Mouse (Mus musculus) neural tube, embryonic 11.5 days (tissue): ENCODE data around the gene H2afz. TPM values are rescaled to one million over a fixed set of nuclear protein-coding genes. Genes with fewer than 3 reads are reported as not detected.
"Not testable (repeated sequence)": the region's sequence is repeated elsewhere in the genome, so short reads cannot be mapped to it uniquely, and the experiment has no call there.

Experiments used
- ATAC-seq: fragments of 200-750 bp; cut with Nextera tagmentation; 2 replicates; pipeline ENCODE4 v1.8.0; 2017; ENCODE audit warnings: moderate number of reproducible peaks, mild to moderate bottlenecking, moderate TSS enrichment, moderate library complexity; ENCODE audit not compliant: insufficient read depth, low FRiP score, low TSS enrichment
- DNase-seq: peaks from one replicate; pipeline ENCODE4 v3.0.0-alpha.2; 2015; ENCODE audit warnings: low spot score
- H3K27ac ChIP-seq: fragments of 300-500 bp; sonication (generic); 2 replicates; pipeline ENCODE4 v1.5.1; 2014; ENCODE audit warnings: low read depth, mild to moderate bottlenecking, low read length
- H3K27me3 ChIP-seq: fragments of 300-500 bp; sonication (generic); 2 replicates; pipeline ENCODE4 v1.6.1; 2014; ENCODE audit warnings: mild to moderate bottlenecking, low read length, mixed read lengths; ENCODE audit not compliant: control insufficient read depth, insufficient read depth
- H3K36me3 ChIP-seq: fragments of 300-500 bp; sonication (generic); 2 replicates; pipeline ENCODE4 v1.6.1; 2014; ENCODE audit warnings: mild to moderate bottlenecking, low read length, moderate library complexity, mixed read lengths; ENCODE audit not compliant: control insufficient read depth, insufficient read depth
- H3K4me1 ChIP-seq: fragments of 300-500 bp; sonication (generic); 2 replicates; pipeline ENCODE4 v1.6.1; 2014; ENCODE audit warnings: low read length, mixed read lengths; ENCODE audit not compliant: control insufficient read depth, insufficient read depth
- H3K4me2 ChIP-seq: fragments of 300-500 bp; sonication (generic); 2 replicates; pipeline ENCODE4 v1.6.1; 2014; ENCODE audit warnings: low read depth, mild to moderate bottlenecking, moderate library complexity
- H3K4me3 ChIP-seq: fragments of 300-500 bp; sonication (generic); 2 replicates; pipeline ENCODE4 v1.5.1; 2014; ENCODE audit warnings: low read depth, low read length
- H3K9ac ChIP-seq: fragments of 300-500 bp; sonication (generic); 2 replicates; pipeline ENCODE4 v1.6.1; 2014; ENCODE audit warnings: mild to moderate bottlenecking, low read length
- H3K9me3 ChIP-seq: fragments of 300-500 bp; sonication (generic); 2 replicates; pipeline ENCODE4 v1.6.1; 2016; ENCODE audit warnings: low read length; ENCODE audit not compliant: control insufficient read depth
- WGBS: fragments of 180-500 bp; shearing (Covaris S2); extraction: QIAGEN DNeasy Blood & Tissue Kit; methylation state at CpG from one replicate; pipeline ENCODE4 v1.1.7; 2014; 5-methylcytosine and 5-hydroxymethylcytosine counted together
- polyA plus RNA-seq: library from polyadenylated mRNA; unstranded; fragments of >200 nt; fragmentation: Nextera tagmentation; extraction: Ambion mirVana; gene quantifications from 2 replicates; pipeline ENCODE4 v1.2.1, GENCODE M21; 2014

Gene H2afz
- polyA plus RNA-seq, 1 experiment from 2014 or later, result 2,454 TPM

DNA sequence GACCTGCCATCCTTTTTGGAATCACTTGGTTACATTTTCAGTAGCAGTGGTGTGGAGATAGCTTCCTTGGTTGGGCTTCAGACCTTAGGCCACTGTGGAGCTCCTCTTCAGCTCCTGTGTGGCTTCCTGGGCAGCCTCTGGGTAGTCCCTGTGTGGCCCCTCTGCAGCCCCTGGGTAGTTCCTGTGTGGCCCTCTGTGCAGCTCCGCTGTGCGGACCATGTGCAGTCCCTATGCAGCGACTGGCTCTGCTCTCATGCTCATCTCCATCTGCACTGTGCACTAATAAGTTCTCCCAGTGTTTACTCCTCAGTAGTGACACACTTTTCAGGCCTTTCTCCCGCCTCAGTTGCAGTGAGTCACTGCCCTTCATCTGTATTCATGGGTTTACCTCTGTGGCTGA lies 27.8 kb downstream of the H2afz start:
- Histone ChIP-seq H3K4me2 (no peak overlapping the region), H3K27ac (no peak overlapping the region), H3K36me3 (peaks cover 6% of the 10 kb centered on the region), H3K9me3 (no peaks in the 10 kb centered on the region), H3K27me3 (no peaks in the 10 kb centered on the region), H3K4me1 (0 out of 2 replicates have a peak, but pooled peaks cover 3% of the 10 kb centered on the region), H3K4me3 (no peak overlapping the region), H3K9ac (no peak overlapping the region)
- 90% methylated on average over 4 of the region's 4 CpGs for WGBS
- no peak for ATAC-seq
- no peak for DNase-seq

DNA sequence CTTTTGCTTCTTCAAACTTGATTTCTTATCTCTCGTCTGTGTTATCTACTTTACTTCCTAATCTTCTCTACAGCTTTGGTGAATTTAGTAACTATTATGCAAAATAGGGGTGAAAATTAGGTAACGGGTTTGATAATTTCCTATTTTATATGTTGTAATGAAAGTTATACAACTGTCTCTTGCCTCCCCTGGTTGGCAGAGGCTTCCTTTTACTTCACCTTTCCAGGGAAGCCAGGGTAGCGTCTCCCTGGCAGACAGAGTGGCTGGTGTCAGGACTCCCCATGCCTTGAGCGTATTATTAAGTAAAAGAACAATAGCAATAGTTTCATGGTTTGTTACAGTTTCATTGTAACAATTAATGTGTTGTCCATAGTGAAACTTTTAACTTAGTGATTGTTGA lies 29.5 kb downstream of the H2afz start:
- Histone ChIP-seq H3K4me2 (no peak overlapping the region), H3K9me3 (no peaks in the 10 kb centered on the region), H3K27me3 (no peaks in the 10 kb centered on the region), H3K9ac (no peak overlapping the region), H3K36me3 (peaks cover 6% of the 10 kb centered on the region), H3K4me1 (0 out of 2 replicates have a peak, but pooled peaks cover 3% of the 10 kb centered on the region), H3K4me3 (no peak overlapping the region), H3K27ac (no peak overlapping the region)
- 84% methylated on average over 4 of the region's 4 CpGs for WGBS
- ATAC-seq (no peak), DNase-seq (no peak)

DNA sequence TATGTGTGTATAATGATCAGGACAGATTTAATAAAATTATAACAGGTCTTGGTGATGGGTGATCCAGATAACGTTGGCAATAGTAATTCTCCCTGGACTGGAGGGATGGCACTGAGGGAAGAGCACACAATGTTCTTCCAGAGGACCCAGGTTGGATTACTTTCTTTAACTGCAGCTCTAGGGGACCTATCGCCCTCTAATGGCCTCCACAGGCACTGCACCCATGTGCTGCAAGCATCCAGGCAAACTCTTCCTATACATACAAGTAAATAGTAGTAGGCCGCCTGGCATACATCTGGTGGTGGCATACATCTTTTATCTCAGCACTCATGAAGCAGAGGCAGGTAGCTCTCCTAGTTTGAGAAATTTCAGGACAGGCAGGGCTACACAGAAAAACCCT lies 30.9 kb downstream of the H2afz start:
- 0 out of 2 replicates have a peak, but pooled peaks cover 3% of the 10 kb centered on the region for H3K4me1 ChIP-seq
- no peak for ATAC-seq
- no peak overlapping the region for H3K9ac ChIP-seq
- 93% methylated on average over 3 of the region's 3 CpGs for WGBS
- H3K4me3 ChIP-seq, result no peak overlapping the region
- DNase-seq, result no peak
- H3K27me3 ChIP-seq, result no peaks in the 10 kb centered on the region
- no peak overlapping the region for H3K4me2 ChIP-seq
- H3K9me3 ChIP-seq, result no peaks in the 10 kb centered on the region
- no peak overlapping the region for H3K27ac ChIP-seq
- peaks cover 5% of the 10 kb centered on the region; the same call in 1 of the 2 replicates for H3K36me3 ChIP-seq

DNA sequence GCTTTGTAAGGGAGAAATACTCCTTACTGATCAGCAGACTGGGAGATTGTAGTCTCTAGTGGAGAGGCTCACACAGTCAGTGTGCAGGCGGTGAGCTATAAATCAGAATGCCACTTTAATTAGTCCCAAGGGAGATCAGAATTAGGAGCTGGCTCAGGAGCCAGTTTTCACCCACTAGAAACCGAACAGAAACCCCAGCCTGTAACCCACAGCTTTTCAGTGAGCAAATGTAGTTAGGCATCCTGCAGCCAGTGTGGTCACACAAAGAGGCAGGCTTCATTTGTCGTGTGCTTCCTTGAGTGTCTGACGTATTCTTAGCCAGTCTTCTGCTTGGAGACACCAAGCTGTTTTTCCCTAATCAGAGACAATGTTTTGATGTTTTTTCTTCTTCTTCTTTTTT lies 32.1 kb downstream of the H2afz start:
- no peak overlapping the region for H3K4me3 ChIP-seq
- no peak overlapping the region for H3K9ac ChIP-seq
- 0 out of 2 replicates have a peak, but pooled peaks cover 3% of the 10 kb centered on the region for H3K4me1 ChIP-seq
- H3K36me3 ChIP-seq, result peaks cover 5% of the 10 kb centered on the region; the same call in 1 of the 2 replicates
- 67% methylated on average over 4 of the region's 4 CpGs for WGBS
- no peaks in the 10 kb centered on the region for H3K27me3 ChIP-seq
- no peak for DNase-seq
- H3K9me3 ChIP-seq, result no peaks in the 10 kb centered on the region
- ATAC-seq, result no peak
- no peak overlapping the region for H3K27ac ChIP-seq
- H3K4me2 ChIP-seq, result no peak overlapping the region

- no peaks in the 10 kb centered on the region for H3K9me3 ChIP-seq
- no peak overlapping the region for H3K4me2 ChIP-seq
- no peak overlapping the region for H3K9ac ChIP-seq
- 92% methylated on average over 3 of the region's 3 CpGs for WGBS
- no peak overlapping the region for H3K4me3 ChIP-seq
- DNase-seq (no peak), ATAC-seq (no peak)
- H3K4me1 ChIP-seq, result 0 out of 2 replicates have a peak, but pooled peaks cover 3% of the 10 kb centered on the region
- no peak overlapping the region for H3K27ac ChIP-seq
- no peaks in the 10 kb centered on the region for H3K27me3 ChIP-seq
- H3K36me3 ChIP-seq, result peaks cover 5% of the 10 kb centered on the region; the same call in 1 of the 2 replicates
Measured at GRCm38 (mm10) chr3:137896867-137897266, 32.6 kb downstream of the H2afz start.

- no peak overlapping the region for H3K9ac ChIP-seq
- no peak overlapping the region for H3K27ac ChIP-seq
- WGBS, result 92% methylated on average over 5 of the region's 5 CpGs
Measured at GRCm38 (mm10) chr3:137897685-137898084, 33.4 kb downstream of the H2afz start.

GRCm38 (mm10) chr3:137900149-137900548 lies 35.9 kb downstream of the H2afz start:
- WGBS, result 90% methylated on average over 10 of the region's 10 CpGs
- no peaks in the 10 kb centered on the region for H3K27me3 ChIP-seq
- H3K4me2 ChIP-seq, result no peak overlapping the region
- H3K4me1 ChIP-seq, result 0 out of 2 replicates have a peak, but pooled peaks cover 3% of the 10 kb centered on the region
- H3K9me3 ChIP-seq, result no peaks in the 10 kb centered on the region
- DNase-seq (no peak), ATAC-seq (no peak)
- no peak overlapping the region for H3K4me3 ChIP-seq
- peaks cover 1% of the 10 kb centered on the region; the same call in 1 of the 2 replicates for H3K36me3 ChIP-seq
- H3K9ac ChIP-seq, result no peak overlapping the region
- no peak overlapping the region for H3K27ac ChIP-seq

More at GRCm38 (mm10) chr3:137897685-137898084, 33.4 kb downstream of the H2afz start:
- Histone ChIP-seq H3K4me1 (0 out of 2 replicates have a peak, but pooled peaks cover 3% of the 10 kb centered on the region), H3K27me3 (no peaks in the 10 kb centered on the region), H3K4me2 (no peak overlapping the region), H3K9me3 (no peaks in the 10 kb centered on the region), H3K36me3 (peaks cover 5% of the 10 kb centered on the region; the same call in 1 of the 2 replicates), H3K4me3 (no peak overlapping the region)
- no peak for ATAC-seq
- DNase-seq, result no peak

DNA sequence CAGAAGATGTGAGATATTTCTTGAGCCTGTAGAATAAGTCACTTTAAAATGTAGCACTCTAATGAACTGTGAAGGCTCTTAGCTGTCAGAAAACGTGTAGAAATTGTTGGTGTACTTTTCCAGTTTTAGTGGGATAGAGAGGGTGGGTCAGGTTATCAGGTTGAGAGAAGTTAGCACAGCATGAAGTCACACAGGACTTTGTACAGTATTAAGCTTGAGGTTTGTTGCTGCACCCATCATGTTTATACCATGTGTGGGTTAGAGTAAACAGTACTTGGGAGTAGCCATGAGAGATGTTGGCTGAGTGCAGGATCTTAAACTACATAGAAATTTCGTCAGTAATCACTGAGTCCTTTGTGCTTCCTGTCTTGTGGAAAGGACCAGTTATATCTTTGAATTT lies 48.8 kb downstream of the H2afz start:
- WGBS, result 66% methylated on average over 2 of the region's 2 CpGs
- Histone ChIP-seq H3K4me3 (no peak overlapping the region), H3K4me1 (peaks cover 4% of the 10 kb centered on the region; the same call in 1 of the 2 replicates), H3K9ac (no peak overlapping the region), H3K36me3 (no peaks in the 10 kb centered on the region), H3K27ac (no peak overlapping the region), H3K9me3 (no peaks in the 10 kb centered on the region), H3K4me2 (no peak overlapping the region), H3K27me3 (no peaks in the 10 kb centered on the region)
- DNase-seq (no peak), ATAC-seq (no peak)

DNA sequence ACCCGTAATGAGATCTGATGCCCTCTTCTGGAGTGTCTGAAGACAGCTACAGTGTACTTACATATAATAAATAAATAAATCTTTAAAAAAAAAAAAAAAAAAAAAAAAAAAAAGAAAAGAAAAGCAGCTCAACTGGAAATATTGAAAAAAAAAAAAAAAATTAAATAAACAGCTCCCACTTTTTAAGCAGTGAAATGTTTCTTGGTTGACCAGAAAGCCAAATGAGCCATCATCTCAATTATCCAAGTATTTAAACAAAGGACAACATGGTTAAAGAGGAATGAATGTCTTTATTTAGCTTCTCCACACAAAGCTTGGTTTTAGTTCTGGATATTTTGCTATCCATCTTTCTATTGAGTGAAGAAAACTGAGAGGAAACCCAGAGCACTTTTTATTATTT lies 50.3 kb downstream of the H2afz start:
- H3K4me1 ChIP-seq, H3K27ac ChIP-seq, DNase-seq, H3K9ac ChIP-seq, H3K4me3 ChIP-seq, H3K36me3 ChIP-seq, H3K9me3 ChIP-seq, H3K4me2 ChIP-seq, H3K27me3 ChIP-seq, ATAC-seq: not testable (repeated sequence)
- no CpG with 5 or more reads among the region's 1 CpGs for WGBS
